Mouse (Mus musculus) common myeloid progenitor, adult 5-6 weeks (primary cell): ENCODE data around the gene C2cd4d. TPM values are rescaled to one million over a fixed set of nuclear protein-coding genes. Genes with fewer than 3 reads are reported as not detected.

Experiments
- ATAC-seq: replicated peaks from 2 replicates; pipeline ENCODE4 v1.8.0; 2016; ENCODE audit warnings: low read depth, mild to moderate bottlenecking, moderate TSS enrichment, inconsistent platforms; ENCODE audit not compliant: poor library complexity, severe bottlenecking
- total RNA-seq: library from RNA; stranded (forward); fragments of 200-1000, 187-1606 nt; gene quantifications from 2 replicates; pipeline ENCODE4 v1.2.3, GENCODE M21; 2017

Gene C2cd4d
- total RNA-seq, 1 experiment from 2014 or later: not detected

GRCm38 (mm10) chr3:94374636-94375035 lies 12.4 kb downstream of the C2cd4d start:
- 0 out of 2 replicates have a peak, but pooled peaks have one; percentile 13 for ATAC-seq

GRCm38 (mm10) chr3:94375146-94375545 lies 12.9 kb downstream of the C2cd4d start:
- peak; percentile 76 for ATAC-seq

GRCm38 (mm10) chr3:94375861-94376260 lies 13.6 kb downstream of the C2cd4d start:
- no peak for ATAC-seq

- ATAC-seq: no peak
Observed at GRCm38 (mm10) chr3:94377028-94377923, 15.0 kb downstream of the C2cd4d start.

GRCm38 (mm10) chr3:94379831-94380510 lies 17.7 kb downstream of the C2cd4d start:
- ATAC-seq: no peak

GRCm38 (mm10) chr3:94382308-94382707 lies 20.1 kb downstream of the C2cd4d start:
- ATAC-seq: peak; percentile 43

GRCm38 (mm10) chr3:94383476-94383875 lies 21.2 kb downstream of the C2cd4d start:
- ATAC-seq: no peak

GRCm38 (mm10) chr3:94386671-94387070 lies 24.4 kb downstream of the C2cd4d start:
- no peak for ATAC-seq

- no peak for ATAC-seq
Observed at GRCm38 (mm10) chr3:94387391-94387790, 25.2 kb downstream of the C2cd4d start.

- peak; percentile 80 for ATAC-seq
Observed at GRCm38 (mm10) chr3:94388047-94388446, 25.8 kb downstream of the C2cd4d start.

GRCm38 (mm10) chr3:94389420-94389819 lies 27.2 kb downstream of the C2cd4d start:
- ATAC-seq: no peak

GRCm38 (mm10) chr3:94391001-94391400 lies 28.8 kb downstream of the C2cd4d start:
- no peak for ATAC-seq

- ATAC-seq: no peak
Observed at GRCm38 (mm10) chr3:94392128-94392527, 29.9 kb downstream of the C2cd4d start.

GRCm38 (mm10) chr3:94393049-94393448 lies 30.8 kb downstream of the C2cd4d start:
- no peak for ATAC-seq

GRCm38 (mm10) chr3:94396336-94396735 lies 34.1 kb downstream of the C2cd4d start:
- ATAC-seq: no peak

GRCm38 (mm10) chr3:94396851-94397250 lies 34.6 kb downstream of the C2cd4d start:
- ATAC-seq: no peak

- ATAC-seq: no peak
Observed at GRCm38 (mm10) chr3:94398217-94398616, 36.0 kb downstream of the C2cd4d start, which contains the start of gene Lingo4. Gene Lingo4 (plus strand): TSS chr3:94398517.

GRCm38 (mm10) chr3:94398943-94399481 lies 36.8 kb downstream of the C2cd4d start:
- ATAC-seq: peak; percentile 68

- no peak for ATAC-seq
Observed at GRCm38 (mm10) chr3:94399663-94400310, 37.5 kb downstream of the C2cd4d start.

- ATAC-seq: no peak
Observed at GRCm38 (mm10) chr3:94402451-94402850, 40.2 kb downstream of the C2cd4d start.
